Mouse (Mus musculus): ENCODE measurements around the gene Nxph3.
A peak's percentile ranks its signal among the peaks of the same experiment; 100 is the strongest.

The Nxph3 gene

DNA sequence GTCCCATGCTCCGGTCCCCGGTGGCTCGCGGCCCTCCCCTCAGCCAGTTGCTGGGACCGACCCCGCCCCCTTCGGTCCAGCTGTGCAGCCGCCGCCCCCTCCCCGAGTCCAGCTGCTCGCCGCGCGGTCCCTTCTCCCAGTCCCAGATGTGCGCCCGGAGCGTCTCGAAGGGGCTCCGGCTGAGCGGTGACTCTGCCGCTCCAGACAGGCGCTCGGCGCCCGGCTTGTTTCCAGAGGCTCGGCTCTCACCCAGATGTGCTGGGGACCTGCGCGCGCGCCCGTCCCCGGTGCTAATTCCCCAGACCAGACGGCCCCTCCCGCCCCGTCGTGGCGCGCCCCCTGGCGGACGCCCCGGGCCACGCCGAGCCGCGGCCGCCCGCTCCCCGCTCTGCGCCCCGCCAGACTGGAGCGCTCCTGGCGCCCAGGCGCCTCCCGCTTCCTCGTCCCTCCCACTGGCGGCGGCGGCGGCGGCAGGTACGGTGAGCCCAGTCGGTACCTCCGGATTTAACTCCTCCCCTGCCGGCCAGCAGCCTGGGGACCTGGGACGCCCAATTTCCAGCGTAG lies at the start of gene Nxph3:
Gene Nxph3, minus strand, starts transcription at position 273 of the 564 bp plus-strand sequence.
- no peak for DNase-seq (ENCODE audit: low read depth, low spot score)

DNA sequence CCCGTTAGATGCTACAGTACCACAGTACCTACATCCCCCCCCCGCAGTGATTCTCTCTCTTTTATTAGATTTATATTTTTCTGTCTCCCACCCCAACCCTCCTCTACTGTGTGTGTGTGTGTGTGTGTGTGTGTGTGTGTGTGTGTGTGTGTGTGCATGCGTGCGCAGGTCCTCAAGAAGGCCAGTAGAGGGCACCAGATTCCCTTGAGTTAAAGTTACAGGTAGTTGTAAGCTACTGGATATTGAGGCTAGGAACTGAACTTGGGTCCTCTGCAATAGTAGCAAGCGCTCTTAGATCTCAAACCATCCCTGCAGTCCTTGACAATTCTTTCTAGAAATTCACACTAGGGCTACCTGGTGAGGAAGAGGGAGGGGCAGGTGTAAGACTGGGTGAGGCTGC lies 49.5 kb upstream of the Nxph3 start:
- no peak for DNase-seq (ENCODE audit: low read depth, low spot score)

GRCm38 (mm10) chr11:95560773-95561172 lies 46.4 kb upstream of the Nxph3 start:
- DNase-seq (ENCODE audit: low read depth, low spot score), result no peak

DNA sequence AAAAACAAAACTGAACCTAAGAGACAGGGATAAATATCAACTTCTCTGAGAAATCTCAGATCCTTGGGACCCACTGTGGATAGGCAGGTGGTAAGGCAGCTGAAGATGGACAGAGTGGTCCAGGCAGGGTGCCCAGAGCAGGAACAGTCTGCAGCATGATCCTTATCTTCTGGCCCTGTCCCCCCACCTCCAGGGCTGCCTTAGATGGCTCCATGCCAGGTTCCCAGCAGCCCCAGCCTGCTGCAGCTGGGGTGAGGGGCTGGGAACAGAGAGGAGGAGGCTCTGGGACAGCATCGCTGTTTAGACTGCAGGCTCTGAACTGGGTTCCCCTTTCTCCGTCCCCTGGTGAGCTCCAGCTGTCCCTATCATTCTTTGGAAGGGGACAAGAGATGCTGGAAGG lies 45.4 kb upstream of the Nxph3 start:
- DNase-seq (ENCODE audit: low read depth, low spot score), result no peak

DNA sequence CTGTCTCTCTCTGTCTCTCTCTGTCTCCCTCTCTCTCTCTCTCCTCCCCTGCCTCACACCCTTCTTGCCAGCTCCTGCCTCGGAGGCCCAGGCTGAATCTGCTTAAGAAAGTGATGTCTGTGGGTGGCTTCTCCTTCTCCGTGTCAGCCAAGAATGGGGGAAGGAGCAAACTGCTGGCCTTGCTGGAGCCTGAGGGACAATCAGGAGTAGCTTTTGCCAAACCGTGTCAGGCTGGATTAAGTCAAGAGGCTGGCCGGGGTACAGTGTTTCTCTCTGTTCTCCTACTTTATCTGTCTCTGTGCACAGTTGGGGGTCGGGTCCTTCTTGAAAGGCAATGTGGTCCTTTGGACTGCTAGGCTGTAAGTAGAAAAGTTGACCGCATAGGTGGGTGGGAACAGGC lies 43.3 kb upstream of the Nxph3 start:
- no peak for DNase-seq (ENCODE audit: low read depth, low spot score)

GRCm38 (mm10) chr11:95557032-95557431 lies 42.7 kb upstream of the Nxph3 start:
- DNase-seq (ENCODE audit: low read depth, low spot score), result no peak

- DNase-seq (ENCODE audit: low read depth, low spot score), result no peak
These were observed 40.9 kb upstream of the Nxph3 start for GRCm38 (mm10) chr11:95555279-95555678.

DNA sequence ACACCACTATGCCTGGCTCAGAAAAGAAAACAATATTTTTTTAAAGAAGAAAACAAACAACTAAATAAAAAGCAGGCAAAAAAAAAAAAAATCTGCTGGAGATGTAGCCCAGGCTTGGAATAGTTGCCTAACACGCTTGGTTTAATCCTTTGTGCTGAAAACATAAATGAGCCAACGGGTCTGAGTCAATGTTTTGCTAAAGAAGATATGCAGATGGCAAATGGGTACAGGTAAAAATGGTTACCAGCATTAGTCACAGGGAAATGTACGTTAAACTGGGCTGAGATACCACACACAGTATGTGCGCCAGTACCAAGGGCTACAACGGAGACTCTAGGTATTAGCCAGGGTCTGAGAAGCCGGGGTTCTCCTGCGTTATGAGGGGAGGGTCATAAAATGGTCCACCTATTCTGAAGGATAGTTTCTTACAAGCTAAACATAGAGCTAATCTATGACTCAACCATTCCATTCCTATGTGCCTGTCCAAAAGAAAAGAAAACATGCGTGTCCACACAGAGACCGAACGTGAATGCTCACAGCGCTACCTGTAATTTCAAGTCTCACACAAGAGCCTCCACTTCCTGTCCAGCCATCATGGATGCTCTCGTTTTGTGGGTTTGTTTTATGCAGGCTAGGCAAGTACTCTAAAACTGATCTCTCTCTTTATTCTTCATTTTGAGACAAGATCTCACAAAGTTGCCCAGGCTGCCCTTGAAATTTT lies 36.1 kb upstream of the Nxph3 start:
- DNase-seq (ENCODE audit: low read depth, low spot score), result peak; percentile 29

DNA sequence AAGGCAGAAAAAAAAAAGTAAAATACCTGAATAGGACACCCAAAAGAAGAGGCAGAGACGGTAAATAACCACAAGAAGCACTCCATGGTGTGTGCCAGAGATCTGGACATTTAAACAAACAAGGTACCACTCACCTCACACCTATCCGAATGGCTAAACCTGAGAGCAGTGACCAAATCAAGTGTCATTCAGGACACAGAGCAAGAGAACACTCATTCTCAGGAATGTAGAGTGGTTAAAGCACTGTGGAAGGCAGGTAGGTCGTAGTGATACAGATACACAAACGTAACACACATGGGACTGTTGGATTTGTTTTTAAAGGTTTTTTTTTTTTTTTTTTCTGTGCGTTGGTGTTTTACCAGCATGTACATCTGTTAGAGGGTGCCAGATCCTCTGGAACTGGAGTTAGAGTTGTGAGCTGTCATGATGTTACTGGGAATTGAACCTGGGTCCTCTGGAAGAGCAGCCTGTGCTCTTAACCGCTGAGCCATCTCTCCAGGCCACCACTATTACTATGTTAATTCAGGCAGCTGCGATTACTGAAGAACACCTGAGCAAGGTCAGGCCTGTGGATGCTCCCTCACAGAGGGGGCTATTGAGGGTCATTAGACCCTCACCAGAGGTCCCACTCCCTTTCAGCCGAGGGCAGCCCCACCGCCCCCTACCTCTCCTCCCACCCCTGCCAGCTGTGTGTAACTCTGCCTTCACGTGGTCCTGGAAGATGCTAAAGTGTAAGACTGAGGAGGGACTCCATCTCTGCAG lies 31.8 kb upstream of the Nxph3 start:
- DNase-seq (ENCODE audit: low read depth, low spot score), result no peak

- no peak for DNase-seq (ENCODE audit: low read depth, low spot score)
These were observed 30.4 kb upstream of the Nxph3 start for GRCm38 (mm10) chr11:95544546-95545327.

DNA sequence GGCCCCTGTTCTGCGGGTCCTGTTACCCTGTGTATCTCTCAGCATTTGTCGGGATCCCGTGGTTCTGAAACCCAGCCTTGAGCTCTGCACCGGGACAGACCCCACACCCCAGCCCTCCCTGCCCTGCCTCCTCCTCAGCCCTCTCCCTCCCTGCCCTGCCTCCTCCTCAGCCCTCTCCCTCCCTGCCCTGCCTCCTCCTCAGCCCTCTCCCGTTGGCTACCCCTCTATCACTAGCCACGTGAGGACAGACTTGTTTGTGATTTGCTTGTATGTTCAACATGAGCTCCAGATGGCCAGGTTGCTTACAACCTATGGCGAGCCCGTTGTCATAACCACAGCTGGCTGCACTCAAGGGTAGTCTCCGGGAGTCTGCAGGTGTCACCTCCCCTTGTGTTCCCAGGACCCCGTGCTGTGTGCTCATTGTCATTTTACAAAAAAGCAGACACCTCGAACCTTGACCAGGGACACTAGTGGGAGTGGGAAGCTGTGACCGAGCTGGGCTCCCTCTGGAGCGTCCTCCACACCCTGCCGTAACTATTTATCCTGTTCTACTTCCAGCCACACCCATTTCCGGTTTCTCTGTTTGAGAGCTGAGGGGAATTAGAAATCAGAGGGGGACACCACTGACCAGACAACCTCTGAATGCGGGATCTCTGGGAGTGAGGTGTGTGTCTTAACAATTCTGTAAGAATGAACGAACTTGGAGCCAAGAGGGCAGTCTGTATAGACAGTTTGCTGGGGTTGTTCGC lies 26.4 kb upstream of the Nxph3 start:
- no peak for DNase-seq (ENCODE audit: low read depth, low spot score)

GRCm38 (mm10) chr11:95538378-95539104 lies 24.2 kb upstream of the Nxph3 start:
- no peak for DNase-seq (ENCODE audit: low read depth, low spot score)

GRCm38 (mm10) chr11:95533484-95534160 lies 19.3 kb upstream of the Nxph3 start:
- peak; percentile 44 for DNase-seq (ENCODE audit: low read depth, low spot score)

DNA sequence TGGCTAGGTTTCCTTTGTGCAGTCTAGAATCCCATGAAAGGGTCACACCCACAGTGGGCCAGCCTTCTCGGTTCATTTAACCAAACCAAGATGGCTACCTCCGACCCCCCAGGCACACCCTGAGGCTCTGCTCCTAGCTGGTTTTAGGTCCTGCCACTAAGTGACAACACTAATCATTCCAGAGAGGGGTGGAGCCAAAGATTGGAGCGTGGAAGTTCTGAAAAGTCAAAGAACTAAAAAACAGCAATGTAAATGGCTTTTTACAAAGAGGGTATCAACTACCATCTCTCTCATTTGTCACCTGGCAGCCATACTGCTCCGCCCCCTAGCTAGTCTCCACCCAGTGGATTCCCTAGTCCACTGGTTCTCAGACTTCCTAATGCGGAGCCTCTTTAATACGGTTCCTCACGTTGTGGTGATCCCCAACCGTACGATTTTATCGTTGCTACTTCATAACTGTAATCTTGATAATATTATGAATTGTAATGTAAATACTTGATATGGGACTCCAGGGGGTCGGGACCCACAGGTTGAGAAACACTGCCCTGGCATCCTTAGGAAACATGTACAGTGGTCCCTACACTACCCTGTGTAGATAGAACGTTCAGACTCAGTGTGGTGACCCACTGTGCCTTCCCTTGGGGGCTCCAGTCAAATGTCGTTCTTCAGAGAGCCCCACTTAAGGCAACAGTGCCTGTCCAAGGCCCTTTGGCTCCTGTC lies 18.1 kb upstream of the Nxph3 start:
- no peak for DNase-seq (ENCODE audit: low read depth, low spot score)

GRCm38 (mm10) chr11:95528231-95528630 lies 13.9 kb upstream of the Nxph3 start:
- DNase-seq (ENCODE audit: low read depth, low spot score), result no peak

- DNase-seq (ENCODE audit: low read depth, low spot score), result no peak
These were observed 12.9 kb upstream of the Nxph3 start for GRCm38 (mm10) chr11:95527307-95527706.

- peak; percentile 45 for DNase-seq (ENCODE audit: low read depth, low spot score)
These were observed 7.2 kb upstream of the Nxph3 start for GRCm38 (mm10) chr11:95521563-95521962.

DNA sequence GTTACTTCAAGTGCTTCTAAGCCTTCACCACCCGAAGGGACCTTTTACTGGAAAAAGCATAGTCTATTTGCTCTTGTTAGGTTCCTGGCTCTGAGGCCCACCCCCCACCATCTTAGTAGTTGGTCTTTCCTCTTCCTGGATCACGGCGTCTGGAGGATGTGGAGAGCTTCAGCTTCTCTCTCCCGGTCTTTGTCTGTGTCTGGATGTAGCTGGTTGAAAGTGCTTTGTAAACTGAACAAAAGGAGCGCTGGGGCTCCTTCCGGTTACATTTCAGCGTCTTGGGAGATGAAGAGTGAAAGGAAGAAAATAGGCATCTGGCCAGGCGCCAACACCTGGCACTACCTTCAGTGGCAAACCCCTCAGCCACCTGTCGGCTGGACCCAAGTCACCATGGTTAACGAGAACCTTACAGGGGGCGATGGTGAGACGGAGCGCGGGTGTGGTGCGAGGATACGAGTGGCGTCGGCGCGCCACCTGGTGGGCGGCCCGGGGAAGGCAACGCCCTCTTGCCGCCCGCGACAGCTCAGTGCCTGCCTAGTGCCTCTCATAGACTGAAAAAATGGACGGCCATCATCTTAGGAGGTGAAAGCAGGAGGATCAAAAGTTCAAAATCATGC lies 6.2 kb upstream of the Nxph3 start:
- DNase-seq (ENCODE audit: low read depth, low spot score), result peak; percentile 56

- DNase-seq (ENCODE audit: low read depth, low spot score), result no peak
These were observed 5.6 kb upstream of the Nxph3 start for GRCm38 (mm10) chr11:95519996-95520395.
